Mouse (Mus musculus): Measurements from ENCODE around the gene Olfr1440.

GRCm38 (mm10) chr19:12373004-12373403 is 14.1 kb upstream of the Olfr1440 start:
- TF ChIP-seq CTCF (IDR thresholded peaks at IDR 0.05; ENCODE audit: low read depth) = no peak
- no peak for TF ChIP-seq EP300 (IDR thresholded peaks at IDR 0.05; ENCODE audit: low read depth)
